Mouse (Mus musculus) embryo, embryonic 11.5 days (tissue): ENCODE data around the gene Utp18.

Experiments
- DNase-seq: peaks from one replicate; pipeline ENCODE4 v3.0.0-alpha.2; 2012; ENCODE audit warnings: low read depth, low spot score

The Utp18 gene

DNA sequence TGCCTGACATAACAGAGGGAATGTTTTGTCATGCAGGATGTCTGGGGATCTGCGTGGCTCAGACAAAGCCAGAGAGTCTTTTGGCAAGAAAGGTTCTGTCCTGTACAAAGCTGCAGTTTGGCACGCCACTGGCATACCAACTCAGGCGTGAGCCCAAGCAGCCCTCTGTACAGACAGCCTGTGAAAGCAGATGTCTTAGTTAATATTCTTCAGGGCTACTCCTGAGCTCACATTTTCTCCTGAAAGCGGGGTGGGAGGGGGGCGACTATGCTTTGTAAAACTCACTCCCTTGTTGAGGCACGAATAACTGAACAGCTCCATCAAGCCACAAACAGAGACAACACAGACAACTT is 56.3 kb downstream of the Utp18 start:
- DNase-seq, result no peak

DNA sequence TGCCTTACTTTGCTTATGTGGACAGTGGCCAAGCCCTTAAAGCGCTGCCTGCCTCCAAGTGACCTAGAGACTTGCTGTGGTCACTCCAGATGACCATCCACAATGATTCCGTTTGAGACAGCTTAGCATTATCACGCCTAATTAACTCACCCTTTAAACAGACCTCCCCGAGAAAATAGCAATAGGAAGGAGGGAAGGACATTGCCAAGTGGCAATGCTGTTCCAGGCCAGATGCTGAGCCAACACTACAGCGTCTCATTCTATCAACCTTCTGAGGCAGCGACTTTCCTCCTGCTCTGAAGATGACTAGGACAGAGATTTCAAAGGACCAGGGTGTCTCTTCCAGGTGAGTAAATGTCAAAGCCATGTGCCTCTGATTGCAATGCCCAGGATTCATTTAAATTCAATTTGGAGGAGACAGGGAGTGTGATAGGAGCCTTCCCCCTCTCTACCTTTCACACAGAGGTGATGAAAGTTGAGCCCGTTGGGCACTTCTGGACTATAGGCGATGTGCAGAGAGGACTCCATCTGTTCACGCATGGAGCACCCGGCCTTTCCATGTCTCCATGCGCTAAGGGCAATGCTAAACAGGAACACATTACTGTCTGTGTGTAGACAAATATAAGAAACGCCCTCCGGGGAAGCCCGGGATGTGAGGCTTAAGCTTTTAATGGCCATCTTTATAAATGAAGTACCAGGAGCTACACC is 56.8 kb downstream of the Utp18 start:
- no peak for DNase-seq

DNA sequence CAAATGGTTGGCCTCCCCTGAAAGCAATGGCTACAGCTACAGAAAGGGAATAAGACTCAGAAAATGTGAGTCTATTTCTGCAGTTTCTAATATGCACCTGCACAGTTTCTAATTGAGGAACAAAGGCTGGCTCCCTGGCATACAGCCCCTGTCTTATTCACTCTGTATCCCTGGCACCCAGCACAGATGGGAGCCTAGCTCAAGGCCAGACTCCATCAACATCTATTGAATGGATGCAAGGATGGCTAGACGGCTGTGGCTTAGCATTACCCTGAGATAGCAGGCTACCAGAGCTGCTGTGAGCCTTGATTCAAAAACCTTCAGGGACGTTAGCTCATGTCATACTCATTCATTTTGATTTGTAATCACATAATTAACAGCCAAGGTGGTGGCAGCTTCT is 63.3 kb downstream of the Utp18 start:
- DNase-seq, result no peak

DNA sequence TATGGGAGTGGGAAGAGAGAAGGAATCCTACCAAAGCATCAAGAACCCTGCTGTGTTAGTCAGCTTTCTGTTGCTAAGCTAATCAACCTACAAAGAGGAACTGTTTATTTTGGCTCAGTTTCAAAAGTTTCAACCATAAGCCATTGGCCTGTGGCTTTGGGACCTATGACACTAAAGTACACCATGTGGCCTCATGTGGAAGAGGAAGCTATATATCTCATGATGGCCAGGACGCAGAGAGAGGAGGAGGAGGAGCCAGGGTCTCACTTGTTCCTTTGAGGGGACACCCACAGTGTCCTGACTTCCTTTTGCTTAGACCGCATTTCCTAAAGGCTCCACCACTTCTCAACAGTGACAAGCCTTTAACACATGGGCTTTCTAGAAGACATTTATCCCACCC is 64.0 kb downstream of the Utp18 start:
- no peak for DNase-seq

DNA sequence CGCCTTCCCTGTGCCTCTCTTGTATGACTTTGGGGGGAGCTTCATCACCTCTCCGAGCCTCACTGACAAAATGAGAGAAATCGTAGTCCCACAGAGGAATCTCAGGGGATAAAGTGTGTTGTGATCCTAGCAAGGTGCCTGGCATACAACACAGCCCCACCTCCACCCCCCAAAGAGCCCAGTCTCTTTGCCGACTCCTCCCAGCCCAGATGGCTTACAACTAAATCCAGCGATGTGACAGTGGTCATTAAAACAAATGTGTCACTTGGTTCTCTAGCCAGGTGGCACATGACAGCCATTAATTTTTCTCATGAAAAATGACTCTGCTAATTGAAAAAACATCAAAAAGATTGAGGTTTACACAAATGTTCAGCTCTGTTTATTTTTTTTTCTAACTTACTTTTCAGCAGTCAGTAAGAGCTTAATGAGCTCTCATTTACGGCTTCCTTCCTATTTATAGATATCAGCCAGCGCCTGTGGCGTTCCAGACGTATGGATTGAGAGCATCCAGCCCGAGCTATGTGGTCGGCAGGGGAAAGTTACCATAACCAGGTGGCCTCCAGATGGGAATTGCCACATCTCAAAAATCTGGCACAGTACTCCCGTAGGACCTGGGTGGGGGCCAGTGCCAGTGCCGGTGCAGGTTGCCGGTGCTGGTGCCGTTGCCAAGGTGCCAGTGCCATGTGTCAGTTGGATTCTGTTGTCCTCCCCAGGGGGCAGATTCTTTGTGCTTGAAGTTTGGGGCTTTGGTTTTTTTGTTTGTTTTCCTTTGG is 67.4 kb downstream of the Utp18 start:
- DNase-seq, result peak; percentile 19

DNA sequence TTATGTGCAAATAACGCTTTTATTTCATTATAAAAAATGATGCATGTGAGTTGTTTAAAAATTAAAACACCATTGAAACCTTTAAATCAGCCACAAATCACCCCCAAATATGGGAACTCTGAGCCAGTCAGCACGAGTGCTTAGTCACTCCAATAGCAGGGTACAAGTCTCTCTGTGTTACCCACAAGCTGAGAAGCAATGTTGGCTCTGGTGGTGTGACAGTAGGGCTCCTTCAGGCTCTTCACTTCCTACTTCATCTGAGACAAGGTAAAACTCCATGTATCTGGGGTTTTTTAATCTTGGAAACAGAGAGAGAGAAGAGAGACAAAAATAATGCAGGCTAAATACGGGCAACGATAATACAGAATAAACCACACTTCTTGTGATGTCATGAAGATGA is 72.6 kb downstream of the Utp18 start:
- no peak for DNase-seq

DNA sequence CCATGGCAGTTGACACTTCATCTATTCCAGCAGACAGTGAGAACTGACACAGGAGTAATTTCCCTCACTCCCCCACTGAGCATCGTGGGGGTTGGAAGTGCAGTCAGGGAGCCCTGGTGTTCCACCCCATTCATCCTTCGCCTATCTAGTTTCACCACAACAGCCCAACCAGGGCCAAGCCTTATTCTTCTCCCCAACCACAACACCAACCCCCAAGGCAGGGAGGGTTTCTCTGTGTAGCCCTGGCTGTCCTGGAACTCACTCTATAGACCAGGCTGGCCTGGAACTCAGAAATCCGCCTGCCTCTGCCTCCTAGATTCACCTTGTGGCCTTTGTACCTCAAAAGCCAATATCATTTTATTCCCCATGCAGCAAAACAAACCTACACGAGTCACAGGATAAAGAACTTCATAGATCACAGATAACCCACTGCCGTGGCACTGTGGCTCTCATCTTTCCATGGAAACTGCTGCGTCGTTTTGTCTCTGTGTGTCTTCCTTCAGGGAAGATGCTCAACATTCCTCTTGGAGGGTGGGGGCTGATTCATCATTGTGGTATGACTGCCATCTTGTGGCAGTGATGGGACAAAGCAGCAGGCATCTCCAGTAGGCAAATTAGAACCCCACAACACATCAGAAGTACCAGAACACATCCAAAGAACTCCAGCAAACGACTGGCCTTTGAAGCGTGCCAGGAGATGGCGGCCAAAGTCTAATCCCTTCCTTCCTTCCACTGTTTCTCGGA is 73.3 kb downstream of the Utp18 start:
- DNase-seq, result peak; percentile 43
